Mouse (Mus musculus) spleen, postnatal 10 days (tissue): ENCODE data around the gene Fstl4.
A peak's percentile ranks its signal among the peaks of the same experiment; 100 is the strongest.
"Not testable (repeated sequence)": the region's sequence is repeated elsewhere in the genome, so short reads cannot be mapped to it uniquely, and the experiment has no call there.

Source experiments
- DNase-seq, 2 experiments: peaks; one replicate each; pipeline ENCODE4 v3.0.0; 2021 to 2022; ENCODE audit warnings: low spot score in 2 of 2

Fstl4 gene

DNA sequence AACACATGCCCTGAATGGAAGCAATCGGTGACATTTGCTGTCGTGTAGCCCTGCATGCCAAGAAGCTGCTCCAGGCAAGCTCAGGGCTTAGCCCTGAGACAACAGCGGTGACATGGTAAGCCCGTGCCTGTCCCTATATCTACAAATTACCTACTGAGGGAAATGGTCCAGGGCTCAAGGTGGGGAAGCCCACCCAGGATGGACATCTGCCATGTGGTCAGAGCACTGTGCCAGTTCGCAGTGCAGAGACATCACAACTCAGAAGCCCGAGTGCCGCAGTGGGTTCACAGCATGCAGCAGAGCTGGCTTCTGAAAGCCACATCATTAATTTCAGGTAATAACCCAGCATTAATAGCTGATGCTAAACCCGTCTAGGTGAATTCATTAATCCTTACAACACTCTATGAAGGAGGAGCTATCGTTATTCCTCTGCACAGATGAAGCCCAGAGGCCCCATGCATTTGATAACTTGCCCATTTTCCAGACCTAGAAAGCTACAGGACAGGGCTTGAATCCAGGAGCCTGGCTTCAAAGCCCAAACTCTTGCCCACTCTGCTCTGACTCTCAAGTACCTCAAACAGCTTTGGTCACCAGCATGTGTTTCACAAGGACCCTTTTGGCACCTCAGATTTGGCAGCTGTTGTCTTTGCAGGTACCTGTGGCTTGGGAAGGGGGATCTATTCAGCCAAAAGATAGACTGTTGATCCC is 321.6 kb downstream of the Fstl4 start:
- no peak for DNase-seq

DNA sequence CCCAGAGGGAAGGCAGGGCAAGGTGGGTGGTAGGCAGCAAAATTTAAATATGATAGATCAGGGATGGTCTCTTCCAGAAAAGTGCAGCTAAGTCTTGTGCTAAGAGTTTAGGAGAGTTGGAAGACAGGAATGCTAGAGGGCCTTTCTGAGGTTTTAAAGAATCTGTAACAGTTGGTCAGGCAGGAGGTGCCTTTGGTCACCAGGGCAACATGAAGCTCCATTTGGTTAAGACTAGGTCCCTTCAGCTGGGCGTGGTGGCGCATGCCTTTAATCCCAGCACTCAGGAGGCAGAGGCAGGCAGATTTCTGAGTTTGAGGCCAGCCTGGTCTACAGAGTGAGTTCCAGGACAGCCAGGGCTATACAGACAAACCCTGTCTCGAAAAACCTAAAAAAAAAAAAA is 323.5 kb downstream of the Fstl4 start:
- DNase-seq, result not testable (repeated sequence)

DNA sequence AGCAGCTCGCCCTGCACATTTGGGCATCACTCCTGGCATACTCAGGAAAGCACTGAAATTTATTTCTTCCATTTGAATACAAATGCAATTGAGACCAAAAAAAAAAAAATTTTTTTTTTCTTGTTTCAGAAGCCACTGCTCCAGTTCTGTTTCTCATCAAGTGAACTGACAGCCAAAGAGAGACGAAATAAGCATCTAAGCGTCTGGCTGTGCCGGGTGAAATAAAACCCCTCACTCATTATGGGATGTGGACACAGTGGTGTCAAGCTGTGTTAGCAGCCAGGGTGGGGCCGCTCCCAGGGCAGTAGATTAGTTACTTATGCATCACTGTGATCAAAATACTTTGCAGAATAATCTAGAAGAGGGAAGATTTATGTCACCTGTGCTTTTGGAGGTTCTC is 327.2 kb downstream of the Fstl4 start:
- DNase-seq, result no peak

DNA sequence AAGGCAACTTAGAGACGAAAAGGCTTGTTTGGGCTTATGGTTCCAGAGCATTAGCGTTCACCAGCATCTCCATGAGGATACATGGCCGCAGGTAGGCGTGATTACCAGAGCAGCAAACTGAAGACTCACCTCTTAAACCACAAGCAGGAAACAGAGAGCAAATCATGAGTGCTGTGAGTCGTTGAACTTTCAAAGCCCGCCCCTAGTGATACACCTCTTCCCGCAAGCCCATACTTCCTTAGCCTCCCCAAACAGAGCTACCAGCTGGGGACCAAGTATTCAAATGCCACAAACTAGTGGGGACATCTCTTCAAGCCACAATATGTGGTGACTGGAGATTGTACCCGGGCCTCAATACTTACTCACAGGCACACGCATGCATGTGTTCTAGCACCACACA is 332.4 kb downstream of the Fstl4 start:
- DNase-seq, result no peak

DNA sequence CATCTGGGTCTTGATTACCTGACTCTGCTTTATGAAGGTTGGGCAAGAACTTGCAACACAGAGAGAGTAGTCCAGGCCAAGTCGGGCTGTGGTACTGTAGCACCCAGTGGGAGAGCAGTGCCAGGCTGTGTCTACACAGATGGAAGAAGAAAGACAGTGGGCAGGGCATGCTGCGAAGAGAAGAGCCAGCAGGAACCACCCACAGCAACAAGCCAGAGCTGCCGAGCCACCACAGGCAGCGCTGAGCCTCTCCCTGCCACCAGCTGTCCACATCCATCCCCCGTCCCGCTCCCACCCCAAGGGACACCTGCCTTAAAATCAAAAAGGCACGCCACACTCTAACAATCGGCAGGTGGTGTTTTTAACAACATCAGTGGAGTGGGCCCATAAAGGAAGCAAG is 332.9 kb downstream of the Fstl4 start:
- DNase-seq, result no peak

DNA sequence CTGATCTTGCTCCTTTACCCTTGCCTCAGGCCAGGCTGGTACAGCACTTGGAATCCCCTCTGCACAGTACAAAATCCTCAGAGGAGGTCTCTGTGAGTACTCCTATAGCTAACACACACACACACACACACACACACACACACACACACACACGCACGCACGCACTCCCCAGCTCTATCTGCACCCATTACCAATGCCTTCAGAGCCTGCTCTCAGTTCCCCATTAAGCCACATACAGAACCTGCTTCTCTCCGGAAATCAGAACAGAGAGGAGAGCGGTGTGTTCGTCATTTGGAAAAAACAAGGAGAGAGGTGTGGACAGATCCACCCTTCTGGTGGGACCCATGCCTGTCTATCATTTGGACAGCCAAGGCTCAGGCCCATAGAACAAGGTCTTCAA is 333.4 kb downstream of the Fstl4 start:
- DNase-seq, result no peak

DNA sequence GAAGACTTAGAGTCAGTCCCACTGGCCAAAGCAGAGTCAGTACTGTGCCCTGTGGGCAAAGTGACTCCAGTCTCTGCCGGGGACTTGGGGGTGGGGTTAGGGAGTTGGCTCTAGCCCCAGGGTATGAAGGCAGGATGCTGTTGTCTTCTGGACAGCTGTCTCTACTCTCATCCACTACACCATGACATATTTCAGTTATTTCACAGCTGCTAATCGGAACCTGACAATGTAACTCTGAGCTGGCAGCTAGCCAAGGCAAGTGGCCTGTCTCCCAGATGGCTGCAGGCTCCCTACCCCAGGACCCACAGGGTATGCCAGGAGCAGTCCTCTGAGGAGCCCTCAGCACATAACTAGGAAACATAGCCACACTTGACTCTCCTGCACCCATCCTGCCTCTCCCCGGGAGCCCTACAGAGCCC is 334.4 kb downstream of the Fstl4 start:
- DNase-seq, result no peak

DNA sequence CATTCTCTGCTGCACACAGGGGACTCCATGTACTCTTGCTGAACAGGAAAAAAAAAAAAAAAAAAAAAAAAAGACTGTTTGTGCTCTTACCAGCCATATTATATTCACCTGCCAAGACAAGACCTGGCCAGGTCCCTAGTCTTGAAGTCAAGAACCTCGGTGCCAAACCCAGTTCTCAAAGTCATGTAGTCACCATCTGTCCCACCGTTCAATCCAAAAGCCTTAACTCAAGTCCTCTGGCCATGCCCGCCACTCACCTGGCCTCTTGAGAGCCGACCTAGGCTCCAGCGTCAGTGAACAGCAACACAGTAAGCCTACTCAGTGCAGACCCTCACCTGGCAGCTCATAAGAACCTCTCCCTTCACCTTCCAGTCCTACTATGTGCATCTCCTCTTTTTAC is 334.9 kb downstream of the Fstl4 start:
- DNase-seq, result no peak

DNA sequence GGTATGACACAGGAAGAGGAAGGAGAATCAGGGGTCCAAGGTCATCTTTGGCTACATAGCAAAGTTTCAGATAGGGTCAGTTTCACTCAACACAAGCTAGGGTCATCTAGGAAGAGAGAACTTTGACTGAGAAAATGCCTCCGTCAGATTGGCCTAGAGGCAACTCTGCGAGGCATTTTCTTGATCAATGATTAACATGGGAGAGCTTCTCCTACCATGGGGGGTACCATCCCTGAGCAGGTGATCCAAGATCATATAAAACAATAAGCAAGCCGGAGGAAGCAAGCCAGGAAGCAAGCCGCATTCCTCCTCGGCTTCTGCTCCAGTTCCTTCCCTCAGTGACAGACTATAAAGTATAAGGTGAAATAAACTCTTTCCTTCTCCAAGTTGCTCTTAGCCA is 337.3 kb downstream of the Fstl4 start:
- no peak for DNase-seq

DNA sequence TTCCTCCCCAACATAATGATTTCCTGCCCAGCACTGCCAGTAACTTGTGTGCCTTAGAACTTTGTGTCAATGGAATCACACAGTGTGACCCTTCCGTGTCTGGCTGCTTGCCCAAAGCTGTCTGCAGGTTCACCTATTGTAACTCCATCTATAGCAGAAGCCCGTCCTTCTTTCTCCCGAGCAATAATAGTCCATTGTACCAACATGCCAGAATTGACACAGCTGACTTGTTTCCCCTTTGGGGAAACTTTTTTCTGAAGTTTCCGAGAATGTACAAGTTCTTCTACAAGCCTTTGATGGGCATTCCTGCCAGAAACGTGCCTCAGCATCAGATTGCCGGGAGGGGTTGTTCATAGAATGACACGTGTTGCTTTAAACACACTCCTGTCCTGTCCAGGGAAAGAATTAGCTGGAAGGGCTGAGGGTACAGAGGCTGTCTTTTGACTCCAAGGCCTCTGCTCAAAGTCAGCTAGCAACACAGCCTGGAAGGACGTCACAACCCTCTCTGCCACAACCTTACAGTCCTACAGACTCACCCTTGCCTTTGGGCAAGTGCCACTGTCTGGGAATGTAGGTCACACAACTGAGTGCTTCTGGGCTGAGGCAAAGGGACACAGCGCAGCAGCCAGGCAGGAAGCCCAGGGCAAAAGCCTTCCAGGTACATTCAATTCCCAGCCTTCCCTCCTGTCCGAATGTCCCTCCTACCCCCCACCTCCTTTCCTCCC is 339.3 kb downstream of the Fstl4 start:
- DNase-seq, result no peak

DNA sequence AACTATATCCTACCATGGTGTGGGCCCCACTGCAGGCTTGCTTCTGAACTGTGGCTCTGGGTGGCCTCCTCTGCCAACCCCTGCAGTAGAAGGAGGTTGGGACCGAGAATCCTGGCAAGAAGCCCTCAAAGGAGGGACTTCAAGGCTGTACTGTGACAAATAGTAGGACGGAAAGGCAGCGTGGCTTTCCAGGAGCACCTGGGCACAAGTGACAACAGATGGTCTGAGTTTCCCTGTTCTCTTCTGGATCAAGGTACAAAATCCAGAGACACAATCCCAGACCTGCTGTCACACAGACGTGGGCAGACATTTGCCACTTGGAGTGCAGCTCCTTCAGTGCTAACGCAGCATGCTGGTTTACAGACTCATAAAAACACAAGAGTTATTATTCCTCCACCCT is 343.3 kb downstream of the Fstl4 start:
- no peak for DNase-seq

DNA sequence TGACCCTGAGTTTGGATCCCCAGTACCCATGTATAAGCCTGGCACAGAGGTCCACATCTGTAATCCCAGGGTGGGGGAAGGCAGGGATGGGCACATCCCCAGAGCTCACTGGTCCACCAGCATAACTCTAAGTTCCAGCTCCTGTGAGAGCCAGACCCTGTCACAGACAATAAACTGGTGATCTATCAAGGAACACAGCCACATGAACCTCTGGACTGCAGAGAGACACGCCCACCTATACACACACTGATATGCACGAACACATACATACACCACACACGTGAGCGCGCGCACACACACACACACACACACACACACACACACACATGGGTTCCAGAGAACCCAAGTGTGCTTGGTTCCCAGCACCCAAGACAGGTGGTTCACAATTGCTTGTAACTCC is 344.4 kb downstream of the Fstl4 start:
- no peak for DNase-seq

DNA sequence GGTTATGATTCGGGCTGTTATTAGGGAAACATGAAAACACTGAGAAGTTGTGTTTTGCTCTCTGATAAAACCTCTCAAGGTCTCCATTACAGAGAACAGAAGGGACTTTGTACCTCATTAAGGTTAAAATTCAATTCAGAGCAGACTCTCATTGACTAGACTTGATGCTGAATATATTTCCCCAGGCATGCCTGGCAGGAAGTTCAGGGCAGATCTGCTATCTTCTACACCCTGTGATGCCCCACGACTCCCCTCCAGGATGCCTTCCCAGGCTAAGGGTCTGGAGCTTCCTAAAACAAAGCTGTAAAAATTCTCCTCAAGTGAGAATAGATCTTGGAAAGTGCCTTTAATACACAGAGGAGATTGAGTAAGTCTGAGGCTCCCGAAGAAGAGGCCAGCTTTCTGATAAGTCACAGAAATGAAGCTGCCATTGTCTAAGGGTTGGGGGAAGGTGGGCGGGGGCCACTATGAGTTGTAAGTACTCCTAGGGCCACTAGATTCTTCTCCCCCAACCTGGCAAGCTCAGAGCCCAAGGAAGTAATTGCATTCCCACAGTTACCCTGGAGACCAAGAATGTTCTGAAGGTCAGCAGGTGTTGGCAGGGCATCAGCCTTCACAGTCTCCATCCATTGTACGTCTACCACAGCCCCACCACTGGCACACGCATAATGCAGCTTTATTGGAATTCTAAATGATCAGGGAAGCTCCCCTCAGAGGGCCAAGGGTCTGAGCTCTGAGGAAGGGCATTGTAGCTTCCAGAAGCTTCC is 345.4 kb downstream of the Fstl4 start:
- no peak for DNase-seq

DNA sequence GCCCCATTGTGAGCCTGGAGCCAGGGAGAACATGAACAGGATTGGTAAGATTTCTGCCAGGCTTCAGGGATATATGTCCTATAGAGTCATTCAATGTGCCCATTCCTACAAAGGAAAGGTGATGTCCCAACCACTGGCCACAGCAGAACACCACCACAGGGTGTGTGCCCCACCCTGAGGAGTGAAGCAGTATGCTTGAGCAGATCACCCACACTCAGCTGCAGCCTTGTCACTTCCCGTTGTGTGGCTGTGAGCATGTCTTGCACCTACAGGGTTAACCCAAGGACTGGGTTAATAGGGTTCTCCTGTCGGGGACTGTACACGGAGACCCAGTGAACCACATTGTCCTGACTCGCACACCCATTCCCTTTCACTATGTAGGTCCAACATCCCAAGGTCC is 351.3 kb downstream of the Fstl4 start:
- no peak for DNase-seq

DNA sequence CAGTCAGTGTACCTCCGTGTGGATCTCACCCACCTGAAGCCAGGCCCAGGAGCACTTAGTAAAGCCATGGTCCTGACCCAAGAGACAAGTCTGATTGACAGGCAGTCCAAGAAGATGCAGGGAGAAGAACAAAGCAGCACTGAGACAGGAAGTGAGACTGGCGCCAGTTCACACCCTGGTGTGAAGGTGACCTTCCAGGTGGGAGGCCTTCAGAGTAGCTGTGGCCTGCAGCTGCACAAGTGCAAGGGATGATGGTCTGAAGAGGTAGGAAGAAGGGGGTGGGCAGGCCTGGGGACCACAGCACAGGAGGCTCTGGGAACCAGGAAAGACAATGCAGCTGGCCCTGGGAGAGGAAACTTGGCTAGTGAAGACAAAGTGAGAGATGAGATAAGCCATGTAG is 351.9 kb downstream of the Fstl4 start:
- no peak for DNase-seq

DNA sequence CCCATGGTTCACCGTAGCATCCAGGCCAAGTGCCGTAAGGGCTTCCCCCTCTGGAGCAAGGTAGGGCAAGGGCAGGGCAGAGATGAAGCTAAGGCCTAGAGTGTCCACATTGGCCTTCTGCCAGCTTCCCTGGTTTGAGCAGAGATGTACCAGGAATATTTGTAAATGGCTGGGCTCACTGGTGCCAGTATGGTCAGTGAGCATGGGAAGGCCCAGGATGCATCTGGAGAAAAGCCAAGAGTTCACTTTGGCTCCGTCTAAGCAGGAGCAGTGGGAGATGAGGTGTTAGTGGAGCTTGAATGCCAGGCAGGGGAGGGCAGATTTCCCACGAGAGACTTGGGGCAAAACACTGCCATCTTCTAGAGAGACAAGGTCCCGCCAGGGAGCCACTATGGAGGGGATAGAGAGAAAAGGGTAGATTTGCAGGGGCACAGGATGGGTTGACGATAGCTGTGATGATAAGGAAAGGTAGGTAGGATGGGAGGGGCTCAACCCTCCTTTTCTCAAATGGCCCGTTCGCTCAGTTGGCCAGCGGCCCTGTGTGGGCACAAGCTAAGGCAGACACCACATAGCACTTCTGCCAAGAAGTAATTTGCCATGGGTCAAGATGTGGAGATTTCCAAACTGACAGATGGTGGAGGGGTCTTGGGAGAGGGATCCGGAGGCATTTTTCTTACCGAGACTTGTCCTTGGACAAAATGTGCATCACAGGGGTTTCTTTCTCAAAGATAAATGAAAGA is 354.0 kb downstream of the Fstl4 start:
- no peak for DNase-seq

DNA sequence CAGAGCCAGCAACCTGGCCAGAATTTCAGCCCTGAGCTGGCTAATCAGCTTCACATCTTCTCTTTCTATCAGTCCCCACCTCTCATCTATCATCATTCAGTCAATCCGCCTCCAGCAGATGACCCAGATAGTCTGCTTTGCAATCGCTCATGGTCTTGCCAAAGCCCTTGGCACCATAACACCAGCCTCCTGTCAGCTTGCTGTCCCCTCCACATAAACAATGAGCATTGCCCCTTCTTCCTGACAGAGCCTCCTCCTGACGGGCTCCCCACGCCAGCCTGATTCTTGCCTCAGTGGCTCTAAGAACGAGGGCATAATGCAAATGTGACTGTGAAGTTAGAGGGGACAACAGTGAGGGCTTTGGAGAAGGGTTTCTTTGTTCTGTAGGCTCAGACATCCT is 355.5 kb downstream of the Fstl4 start:
- no peak for DNase-seq

DNA sequence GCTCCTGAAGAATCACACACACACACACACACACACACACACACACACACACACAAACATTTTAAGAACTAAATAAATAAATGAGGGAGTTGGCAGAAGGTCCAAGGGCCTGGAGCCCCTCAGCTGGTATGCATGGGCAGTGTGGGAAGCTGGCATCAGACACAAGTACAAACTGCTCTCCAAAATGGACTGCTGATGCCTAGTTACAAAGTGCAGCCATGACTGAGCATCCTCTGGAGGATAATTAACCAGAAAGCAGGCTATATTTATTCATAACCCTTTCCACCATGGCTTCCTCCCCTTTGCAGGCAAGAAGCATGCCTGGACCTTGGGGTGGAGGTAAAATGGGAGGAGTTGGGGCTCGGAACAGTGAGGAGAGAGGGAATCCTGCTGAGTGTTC is 356.8 kb downstream of the Fstl4 start:
- no peak for DNase-seq

DNA sequence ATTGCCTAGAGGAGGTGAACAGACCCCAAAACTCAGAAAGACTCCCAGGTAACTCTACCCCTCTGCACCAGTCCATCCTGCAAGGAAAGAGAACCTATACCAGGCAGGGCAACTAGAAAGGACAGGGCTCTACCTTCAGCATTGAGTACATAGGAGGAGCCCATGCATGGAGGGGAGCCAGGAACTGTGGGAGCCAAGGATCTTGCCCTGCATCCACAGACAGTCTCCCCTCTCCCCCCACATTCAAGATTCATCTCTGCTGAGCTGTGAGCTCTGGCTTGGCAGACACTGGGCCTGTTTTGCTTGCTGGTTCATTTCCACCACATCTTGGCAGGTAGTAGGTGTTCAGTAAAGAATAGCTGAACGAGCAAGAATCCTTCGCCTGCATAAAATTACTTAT is 360.4 kb downstream of the Fstl4 start:
- DNase-seq, result no peak

DNA sequence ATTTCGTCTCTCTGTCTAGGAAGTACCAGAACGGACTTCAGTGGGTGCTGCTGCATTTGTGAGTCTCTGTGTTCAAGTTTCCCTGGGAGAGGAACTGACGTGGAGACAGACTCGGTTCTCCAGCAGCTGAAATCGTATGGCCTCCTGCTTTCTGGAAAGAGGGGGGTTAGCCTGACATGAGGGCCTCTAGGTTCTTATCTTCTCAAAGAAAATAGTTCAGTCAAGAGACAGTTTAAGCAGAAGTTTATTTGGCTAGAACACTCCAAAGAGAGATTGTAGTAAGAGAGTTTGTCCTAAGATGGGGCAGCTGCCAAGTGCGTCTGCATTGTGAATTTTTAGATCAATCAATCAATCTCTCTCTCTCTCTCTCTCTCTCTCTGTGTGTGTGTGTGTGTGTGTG is 362.2 kb downstream of the Fstl4 start:
- DNase-seq, result no peak

DNA sequence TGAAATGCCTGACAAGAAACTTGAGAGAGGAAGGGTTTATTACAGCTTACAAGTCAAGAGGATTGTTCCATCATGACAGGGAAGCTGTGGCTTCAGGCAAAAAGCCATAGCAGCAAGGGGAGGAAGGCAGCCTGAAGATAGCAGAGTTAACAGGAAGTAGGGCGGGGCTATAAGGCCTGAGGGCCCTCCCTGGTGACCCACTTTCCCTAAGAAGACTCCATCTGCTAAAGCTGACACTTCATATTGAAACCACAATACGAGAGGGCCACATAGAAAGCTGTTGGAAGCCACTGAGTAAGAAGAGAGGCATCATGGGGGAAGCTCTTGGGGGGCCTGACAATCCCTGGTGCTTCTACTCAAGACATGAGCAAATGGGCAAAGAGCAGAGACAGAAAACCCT is 364.2 kb downstream of the Fstl4 start:
- no peak for DNase-seq

DNA sequence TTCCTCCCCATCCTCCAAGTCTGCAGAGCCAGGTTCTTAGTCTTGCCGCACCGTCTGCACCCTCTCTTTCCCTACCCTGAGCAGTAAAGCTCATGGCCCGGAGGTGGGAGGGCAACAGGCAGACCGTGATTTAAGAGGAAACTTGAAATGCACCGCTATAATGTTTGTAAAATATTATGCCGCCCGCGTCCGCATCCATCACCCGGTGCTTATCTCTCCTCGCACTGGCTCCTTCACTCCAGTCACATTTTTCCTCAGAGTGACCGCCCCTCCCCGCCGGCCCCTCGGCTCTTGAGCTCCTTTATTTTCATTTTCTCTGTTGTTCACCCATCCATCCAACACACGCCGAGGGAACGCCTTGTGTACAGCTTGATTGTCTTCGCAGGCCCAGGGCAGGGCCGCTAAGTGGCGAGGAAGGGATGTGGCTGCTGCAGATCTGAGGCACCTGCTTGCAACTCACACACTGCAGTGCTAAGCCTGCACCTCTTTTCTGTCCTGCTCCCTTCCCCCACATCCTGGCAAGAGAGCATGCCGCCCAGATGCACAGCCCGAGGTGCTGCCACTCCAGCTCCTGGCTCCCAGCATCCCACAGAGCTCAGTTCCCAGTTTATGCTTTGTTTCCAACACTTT is 368.1 kb downstream of the Fstl4 start:
- peak in 1 of 2 experiments; percentile 19 for DNase-seq
